Mouse (Mus musculus): ENCODE data around the gene Actn4.
A peak's percentile ranks its signal among the peaks of the same experiment; 100 is the strongest.
"Not testable (repeated sequence)": the region's sequence is repeated elsewhere in the genome, so short reads cannot be mapped to it uniquely, and the experiment has no call there.

Actn4 gene

GRCm38 (mm10) chr7:28969672-28970394, 7.7 kb upstream of the Actn4 start:
- DNase-seq: peak; percentile 70

GRCm38 (mm10) chr7:28969271-28969670, 7.1 kb upstream of the Actn4 start:
- no peak for DNase-seq

GRCm38 (mm10) chr7:28968120-28968519, 6.0 kb upstream of the Actn4 start:
- not testable (repeated sequence) for DNase-seq

- DNase-seq: no peak
These were observed 4.8 kb upstream of the Actn4 start for GRCm38 (mm10) chr7:28966751-28967505.

GRCm38 (mm10) chr7:28966181-28966580, 4.0 kb upstream of the Actn4 start:
- no peak for DNase-seq

- DNase-seq: no peak
These were observed 3.3 kb upstream of the Actn4 start for GRCm38 (mm10) chr7:28965346-28965840.

- DNase-seq: no peak
These were observed 1.3 kb upstream of the Actn4 start for GRCm38 (mm10) chr7:28963399-28963923.

- DNase-seq: no peak
These were observed 585 bp downstream of the Actn4 start for GRCm38 (mm10) chr7:28961584-28961926.

- DNase-seq: peak; percentile 59
These were observed 1.6 kb downstream of the Actn4 start for GRCm38 (mm10) chr7:28960354-28961046.

GRCm38 (mm10) chr7:28959505-28960045, 2.6 kb downstream of the Actn4 start:
- DNase-seq: no peak

- no peak for DNase-seq
These were observed 3.4 kb downstream of the Actn4 start for GRCm38 (mm10) chr7:28958770-28959169.

GRCm38 (mm10) chr7:28957997-28958725, 4.0 kb downstream of the Actn4 start:
- no peak for DNase-seq

- no peak for DNase-seq
These were observed 4.9 kb downstream of the Actn4 start for GRCm38 (mm10) chr7:28957286-28957685.

GRCm38 (mm10) chr7:28956270-28956669, 5.9 kb downstream of the Actn4 start:
- no peak for DNase-seq

GRCm38 (mm10) chr7:28955295-28955897, 6.7 kb downstream of the Actn4 start:
- DNase-seq: peak; percentile 59

GRCm38 (mm10) chr7:28954773-28955172, 7.4 kb downstream of the Actn4 start:
- DNase-seq: no peak

GRCm38 (mm10) chr7:28953476-28954376, 8.4 kb downstream of the Actn4 start:
- no peak for DNase-seq

- no peak for DNase-seq
These were observed 9.4 kb downstream of the Actn4 start for GRCm38 (mm10) chr7:28952786-28953185.

GRCm38 (mm10) chr7:28951764-28952163, 10.4 kb downstream of the Actn4 start:
- DNase-seq: no peak

- DNase-seq: no peak
These were observed 11.6 kb downstream of the Actn4 start for GRCm38 (mm10) chr7:28950346-28951037.

Measured in kidney, postnatal 10 days (tissue).